In the genomic region with DNA sequence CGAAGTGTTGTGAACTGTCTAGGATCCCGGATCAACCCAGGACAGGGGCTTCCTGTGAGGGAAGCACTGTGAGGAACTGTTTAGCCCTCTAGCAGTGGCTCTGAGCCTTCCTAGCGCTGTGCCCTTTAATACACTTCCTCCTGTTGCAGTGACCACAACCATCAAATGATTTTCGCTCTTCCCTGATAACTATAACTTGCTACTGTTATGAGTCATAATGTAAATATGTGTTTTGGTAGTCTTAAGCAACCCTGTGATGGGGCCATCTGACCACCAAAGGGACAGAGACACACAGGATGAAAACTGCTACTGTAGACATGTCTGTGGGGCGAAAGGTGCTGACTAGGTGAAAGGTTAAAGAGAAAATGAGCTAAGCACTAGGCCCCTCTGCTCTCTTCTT, we compare ENCODE assay signal across 14 mouse cellular contexts.
A peak's percentile ranks its signal among the peaks of the same experiment; 100 is the strongest.
DNase-seq lines count a peak whose midpoint lies in the region; ATAC-seq and TF ChIP-seq lines count a peak whose summit lies in the region.
"Had no signal": no experiment of that assay in that cellular context is flagged by ENCODE, and none has a peak within 500 bp of the region (broad histone marks: within the 10 kb centered on the region; RNA-seq: fewer than 3 reads in every experiment).

No protein-coding gene starts in this region.

- DNase-seq in heart, postnatal 0 days (ENCODE audit: low spot score) = no peak
- no peak for DNase-seq in heart, adult 8-10 months (ENCODE audit: low spot score)
- peak; percentile 56 for DNase-seq in 3T3-L1 (ENCODE audit: low read depth, low spot score)
- DNase-seq in gastrocnemius, postnatal 25 days = no peak
- no peak for DNase-seq in left cerebral cortex, adult 2 months (ENCODE audit: extremely low spot score in 1 of 2, low spot score in 2 of 2)
- no peak for DNase-seq in urinary bladder, adult 18-20 months (ENCODE audit: low spot score in 2 of 2)
- DNase-seq: forebrain, postnatal 0 days; heart, postnatal 36 days; thymus, postnatal 4 days had no signal

- no peak overlapping the region for H3K27ac ChIP-seq in heart, postnatal 0 days (ENCODE audit: low read depth)
- peak overlapping the region; percentile 50 for H3K27ac ChIP-seq in macrophage
- H3K27ac ChIP-seq in left cerebral cortex, adult 2 months = no peak overlapping the region
- H3K27ac ChIP-seq: stomach, embryonic 15.5 days had no signal

- no peak for TF ChIP-seq EP300 in heart, postnatal 0 days (IDR thresholded peaks at IDR 0.05; ENCODE audit: low read depth)

- no peaks in the 10 kb centered on the region for H3K36me3 ChIP-seq in heart, postnatal 0 days (replicated peaks; ENCODE audit: control insufficient read depth, insufficient read depth, low read length)
- no peaks in the 10 kb centered on the region for H3K36me3 ChIP-seq in macrophage (ENCODE audit: inconsistent target)
- H3K36me3 ChIP-seq: stomach, embryonic 15.5 days had no signal

- no peak overlapping the region for H3K4me2 ChIP-seq in heart, postnatal 0 days (ENCODE audit: low read depth, low read length)
- H3K4me2 ChIP-seq: stomach, embryonic 15.5 days had no signal

- WGBS in heart, postnatal 0 days = 58% methylated on average over 5 of the region's 5 CpGs
- WGBS in macrophage (ENCODE audit: missing documents) = 7% methylated on average over 5 of the region's 5 CpGs

- H3K9me3 ChIP-seq in heart, postnatal 0 days (replicated peaks; ENCODE audit: control insufficient read depth, low read length) = no peaks in the 10 kb centered on the region
- H3K9me3 ChIP-seq: stomach, embryonic 15.5 days had no signal

- 0 out of 2 replicates have a peak, but pooled peaks have one; percentile 24 for ATAC-seq in heart, postnatal 0 days (ENCODE audit: insufficient read depth, low read depth)
- peak; percentile 89 for ATAC-seq in common myeloid progenitor, adult 5-6 weeks (replicated peaks; ENCODE audit: low read depth, poor library complexity, severe bottlenecking)
- ATAC-seq: CD4-positive, CD25-positive, alpha-beta regulatory T cell, adult 4 months; forebrain, postnatal 0 days; inflammation-experienced regulatory T-cells, adult 6 months had no signal

- peaks cover 34% of the 10 kb centered on the region for H3K4me1 ChIP-seq in heart, postnatal 0 days (ENCODE audit: control insufficient read depth, insufficient read depth)

- H3K79me2 ChIP-seq in macrophage (ENCODE audit: inconsistent target) = no peaks in the 10 kb centered on the region; the same call in 1 of the 2 replicates

- H3K9ac ChIP-seq in heart, postnatal 0 days (replicated peaks; ENCODE audit: low read depth, low read length) = no peak overlapping the region
- H3K9ac ChIP-seq: forebrain, postnatal 0 days; stomach, embryonic 15.5 days had no signal

- no peaks in the 10 kb centered on the region for H3K27me3 ChIP-seq in heart, postnatal 0 days (ENCODE audit: control insufficient read depth, insufficient read depth, low read length)
- H3K27me3 ChIP-seq: stomach, embryonic 15.5 days had no signal

- no peak overlapping the region for H3K4me3 ChIP-seq in heart, postnatal 0 days (ENCODE audit: low read depth, low read length)
- H3K4me3 ChIP-seq in macrophage (ENCODE audit: inconsistent target) = no peak overlapping the region; the same call in 1 of the 2 replicates
- no peak overlapping the region for H3K4me3 ChIP-seq in left cerebral cortex, adult 2 months
- H3K4me3 ChIP-seq: stomach, embryonic 15.5 days had no signal

- intact Hi-C loops in left cerebral cortex, adult 2 months (cut with DNase I) = loop anchor here (5.0 kb wide), 2 partner anchors 56 to 69 kb away; no protein-coding TSS in a partner anchor

- no peak for TF ChIP-seq CTCF in heart, postnatal 0 days (IDR thresholded peaks at IDR 0.05; ENCODE audit: low read depth)
- TF ChIP-seq CTCF in left cerebral cortex, adult 2 months (IDR thresholded peaks at IDR 0.05) = no peak
